Mouse (Mus musculus) ES-Bruce4 (cell line): ENCODE measurements around the gene Klhl24. TPM values are rescaled to one million over a fixed set of nuclear protein-coding genes. Genes with fewer than 3 reads are reported as not detected.

Experiments used
- H3K27ac ChIP-seq: 2 replicates; pipeline ENCODE4 v1.5.1; 2012; ENCODE audit warnings: low read length, inconsistent platforms; ENCODE audit not compliant: insufficient read depth
- H3K27me3 ChIP-seq: 2 replicates; pipeline ENCODE4 v1.6.1; 2012; ENCODE audit warnings: mild to moderate bottlenecking, low read length, inconsistent platforms; ENCODE audit not compliant: control insufficient read depth, poor library complexity, insufficient read depth, severe bottlenecking
- H3K36me3 ChIP-seq: 2 replicates; pipeline ENCODE4 v1.6.1; 2012; ENCODE audit warnings: inconsistent platforms, mild to moderate bottlenecking, low read length, moderate library complexity; ENCODE audit not compliant: control insufficient read depth, poor library complexity, insufficient read depth, severe bottlenecking
- H3K4me1 ChIP-seq: one replicate; pipeline ENCODE4 v1.8.1; 2011; ENCODE audit warnings: low read length; ENCODE audit not compliant: control insufficient read depth, insufficient read depth
- H3K4me3 ChIP-seq: 2 replicates; pipeline ENCODE4 v1.5.1; 2011; ENCODE audit warnings: low read depth, mild to moderate bottlenecking, low read length
- H3K9ac ChIP-seq: 2 replicates; pipeline ENCODE4 v1.6.1; 2012; ENCODE audit warnings: low read depth, mild to moderate bottlenecking, inconsistent platforms; ENCODE audit not compliant: poor library complexity, severe bottlenecking
- H3K9me3 ChIP-seq: replicated peaks from 2 replicates; pipeline ENCODE4 v1.6.1; 2012; ENCODE audit warnings: mild to moderate bottlenecking, low read length, inconsistent platforms; ENCODE audit not compliant: control insufficient read depth, poor library complexity, insufficient read depth, severe bottlenecking
- CTCF ChIP-seq: IDR thresholded peaks from one replicate; pipeline ENCODE4 v1.8.1; 2011; ENCODE audit warnings: low read depth, low read length
- EP300 ChIP-seq: IDR thresholded peaks from 2 replicates; pipeline ENCODE4 v1.6.1; 2011; ENCODE audit warnings: low read depth, low read length; ENCODE audit not compliant: insufficient read depth
- POLR2A ChIP-seq: IDR thresholded peaks from one replicate; pipeline ENCODE4 v1.8.1; 2011; ENCODE audit warnings: low read length; ENCODE audit not compliant: insufficient read depth
- polyA plus RNA-seq: library from polyadenylated mRNA; stranded (reverse); fragments of >200 nt; gene quantifications from 2 replicates; pipeline ENCODE4 v1.2.4, GENCODE M21; 2011; ENCODE audit warnings: low read depth; ENCODE audit not compliant: missing spikeins, insufficient read depth, insufficient read length

The Klhl24 gene
- 96.1 and 113 TPM in 2 replicates for polyA plus RNA-seq

- H3K9me3 ChIP-seq: no peaks in the 10 kb centered on the region
- H3K9ac ChIP-seq: peak within 1 kb of the TSS; percentile 76
- no peaks in the 10 kb centered on the region for H3K27me3 ChIP-seq
- peak within 1 kb of the TSS; percentile 54 for H3K27ac ChIP-seq
- no peaks in the 10 kb centered on the region for H3K36me3 ChIP-seq
- H3K4me3 ChIP-seq: peak within 1 kb of the TSS; percentile 89
- H3K4me1 ChIP-seq: no peaks in the 10 kb centered on the region
- peak; percentile 69 for TF ChIP-seq POLR2A
- TF ChIP-seq CTCF: peak; percentile 43
- TF ChIP-seq EP300: no peak
These were observed at the start of gene Klhl24 for GRCm38 (mm10) chr16:20097069-20097710. Gene Klhl24, plus strand, starts transcription at chr16:20097542.

GRCm38 (mm10) chr16:20052655-20053054, 44.7 kb upstream of the Klhl24 start:
- Histone ChIP-seq H3K4me3 (no peak overlapping the region), H3K27ac (no peak overlapping the region), H3K4me1 (no peaks in the 10 kb centered on the region), H3K9me3 (0 out of 2 replicates have a peak, but pooled peaks cover 4% of the 10 kb centered on the region), H3K27me3 (no peaks in the 10 kb centered on the region), H3K9ac (no peak overlapping the region), H3K36me3 (no peaks in the 10 kb centered on the region)
- no peak for TF ChIP-seq POLR2A
- TF ChIP-seq EP300: no peak
- TF ChIP-seq CTCF: no peak

GRCm38 (mm10) chr16:20072770-20073169, 24.6 kb upstream of the Klhl24 start:
- Histone ChIP-seq H3K4me3 (no peak overlapping the region), H3K9me3 (no peaks in the 10 kb centered on the region), H3K4me1 (no peaks in the 10 kb centered on the region), H3K27me3 (no peaks in the 10 kb centered on the region), H3K27ac (no peak overlapping the region), H3K9ac (no peak overlapping the region), H3K36me3 (no peaks in the 10 kb centered on the region)
- no peak for TF ChIP-seq EP300
- TF ChIP-seq POLR2A: no peak
- TF ChIP-seq CTCF: no peak

GRCm38 (mm10) chr16:20076675-20077074, 20.7 kb upstream of the Klhl24 start:
- Histone ChIP-seq H3K4me3 (no peak overlapping the region), H3K36me3 (no peaks in the 10 kb centered on the region), H3K9me3 (no peaks in the 10 kb centered on the region), H3K27ac (no peak overlapping the region), H3K27me3 (no peaks in the 10 kb centered on the region), H3K4me1 (no peaks in the 10 kb centered on the region), H3K9ac (no peak overlapping the region)
- TF ChIP-seq POLR2A: no peak
- no peak for TF ChIP-seq CTCF
- no peak for TF ChIP-seq EP300

DNA sequence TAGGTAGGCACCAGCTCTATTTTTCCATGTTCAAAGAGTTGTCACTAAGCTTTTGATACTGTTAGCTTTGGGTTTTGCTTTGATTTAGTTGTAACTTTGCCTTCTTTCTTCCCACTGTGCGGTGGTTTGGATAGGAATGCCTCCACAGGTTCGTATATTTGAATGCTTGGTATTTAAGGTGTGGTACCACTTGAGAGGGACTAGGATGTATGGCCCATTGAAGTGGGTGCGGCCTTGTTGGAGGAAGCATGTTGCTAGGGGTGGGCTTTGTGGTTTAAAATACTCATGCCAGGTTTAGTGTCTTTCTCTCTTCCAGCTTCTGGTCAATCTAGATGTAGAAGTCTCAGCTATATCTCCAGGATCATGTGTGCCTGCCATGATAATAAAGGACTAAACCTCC, 17.1 kb upstream of the Klhl24 start:
- no peaks in the 10 kb centered on the region for H3K36me3 ChIP-seq
- H3K4me3 ChIP-seq: no peak overlapping the region
- no peak overlapping the region for H3K9ac ChIP-seq
- TF ChIP-seq POLR2A (no peak), EP300 (no peak), CTCF (no peak)
- no peaks in the 10 kb centered on the region for H3K9me3 ChIP-seq
- H3K4me1 ChIP-seq: no peaks in the 10 kb centered on the region
- H3K27ac ChIP-seq: no peak overlapping the region
- H3K27me3 ChIP-seq: no peaks in the 10 kb centered on the region

GRCm38 (mm10) chr16:20084623-20085022, 12.7 kb upstream of the Klhl24 start:
- Histone ChIP-seq H3K36me3 (no peaks in the 10 kb centered on the region), H3K9me3 (no peaks in the 10 kb centered on the region), H3K9ac (no peak overlapping the region), H3K4me3 (no peak overlapping the region), H3K4me1 (no peaks in the 10 kb centered on the region), H3K27ac (no peak overlapping the region), H3K27me3 (no peaks in the 10 kb centered on the region)
- no peak for TF ChIP-seq CTCF
- TF ChIP-seq EP300: no peak
- no peak for TF ChIP-seq POLR2A
